In genomic region chr7:116307099-116307870, GRCm38 (mm10) we compare ENCODE assay signal across 8 mouse cellular contexts. TPM values are rescaled to one million over a fixed set of nuclear protein-coding genes. Genes with fewer than 3 reads are reported as not detected.
DNase-seq lines count a peak whose midpoint lies in the region; ATAC-seq and TF ChIP-seq lines count a peak whose summit lies in the region.

No protein-coding gene starts in this region.

- no peak for TF ChIP-seq CTCF in E14TG2a.4 (conservative IDR thresholded peaks at IDR 0.05; ENCODE audit: low read length)
- TF ChIP-seq CTCF in kidney, adult 2 months (conservative IDR thresholded peaks at IDR 0.05; ENCODE audit: insufficient read depth, insufficient read length, low read depth, low read length), result no peak
- TF ChIP-seq CTCF in liver, embryonic 14.5 days (IDR thresholded peaks at IDR 0.05; ENCODE audit: low read depth), result no peak

- peak overlapping the region; percentile 97 for H3K4me3 ChIP-seq in E14TG2a.4 (replicated peaks; ENCODE audit: low read length)
- peak overlapping the region; percentile 66 for H3K4me3 ChIP-seq in embryonic facial prominence, embryonic 13.5 days
- H3K4me3 ChIP-seq in kidney, adult 2 months (ENCODE audit: insufficient read depth, low read depth, low read length), result peak overlapping the region; percentile 95
- H3K4me3 ChIP-seq in liver, embryonic 14.5 days (ENCODE audit: insufficient read depth in 1 of 2, low read depth in 2 of 2, low read length in 2 of 2), result peak overlapping the region; percentile 66 to 67
- peak overlapping the region; percentile 71 for H3K4me3 ChIP-seq in neural tube, embryonic 13.5 days

- H3K9ac ChIP-seq in embryonic facial prominence, embryonic 13.5 days, result peak overlapping the region; percentile 66
- no peak overlapping the region; the same call in 1 of the 2 replicates for H3K9ac ChIP-seq in liver, embryonic 14.5 days (replicated peaks)
- peak overlapping the region; percentile 71 for H3K9ac ChIP-seq in neural tube, embryonic 13.5 days

- ATAC-seq in embryonic facial prominence, embryonic 13.5 days (ENCODE audit: insufficient number of reproducible peaks, insufficient read depth, low FRiP score, low TSS enrichment, low read depth), result peak; percentile 71
- peak; percentile 67 for ATAC-seq in liver, embryonic 14.5 days (ENCODE audit: insufficient read depth)
- ATAC-seq in neural tube, embryonic 13.5 days (ENCODE audit: low read depth), result peak; percentile 86

- H3K4me1 ChIP-seq in E14TG2a.4 (replicated peaks; ENCODE audit: low read depth, low read length), result peaks cover 40% of the 10 kb centered on the region
- peaks cover 26% of the 10 kb centered on the region for H3K4me1 ChIP-seq in embryonic facial prominence, embryonic 13.5 days
- peaks cover 19% of the 10 kb centered on the region for H3K4me1 ChIP-seq in kidney, adult 2 months (ENCODE audit: control insufficient read depth, insufficient read depth, low read length)
- H3K4me1 ChIP-seq in liver, embryonic 14.5 days (replicated peaks; ENCODE audit: control insufficient read depth in 2 of 2, insufficient read depth in 2 of 2, low read length in 1 of 2), result peaks cover 4 to 5% of the 10 kb centered on the region in 2 experiments; a peak in 1 of 4 replicates
- peaks cover 31% of the 10 kb centered on the region for H3K4me1 ChIP-seq in neural tube, embryonic 13.5 days (replicated peaks)

- H3K9me3 ChIP-seq in E14TG2a.4 (ENCODE audit: low read length), result no peaks in the 10 kb centered on the region
- H3K9me3 ChIP-seq in embryonic facial prominence, embryonic 13.5 days, result no peaks in the 10 kb centered on the region
- H3K9me3 ChIP-seq in liver, embryonic 14.5 days (ENCODE audit: control insufficient read depth, low read length), result no peaks in the 10 kb centered on the region
- no peaks in the 10 kb centered on the region for H3K9me3 ChIP-seq in neural tube, embryonic 13.5 days

- peak overlapping the region; percentile 100 for H3K4me2 ChIP-seq in embryonic facial prominence, embryonic 13.5 days
- H3K4me2 ChIP-seq in liver, embryonic 14.5 days (ENCODE audit: low read depth), result peak overlapping the region; percentile 91
- H3K4me2 ChIP-seq in neural tube, embryonic 13.5 days, result peak overlapping the region; percentile 100

- peak; percentile 83 for DNase-seq in adrenal gland, postnatal 25 days
- DNase-seq in heart, adult 8-10 months (ENCODE audit: low spot score), result peak; percentile 41
- peak; percentile 93 for DNase-seq in kidney, adult 2 months
- peak in 2 of 3 experiments; percentile 51 for DNase-seq in liver, embryonic 14.5 days (ENCODE audit: low read depth in 3 of 3, low spot score in 3 of 3)
- DNase-seq in urinary bladder, adult 2 months (ENCODE audit: low spot score), result peak; percentile 63

- peak overlapping the region; percentile 48 for H3K27ac ChIP-seq in embryonic facial prominence, embryonic 13.5 days
- H3K27ac ChIP-seq in kidney, adult 2 months (ENCODE audit: insufficient read depth, low read depth, low read length), result peak overlapping the region; percentile 96
- H3K27ac ChIP-seq in liver, embryonic 14.5 days, result no peak overlapping the region
- peak overlapping the region; percentile 53; the same call in 1 of the 2 replicates for H3K27ac ChIP-seq in neural tube, embryonic 13.5 days (replicated peaks)

- H3K27me3 ChIP-seq in E14TG2a.4 (ENCODE audit: insufficient read depth, low read length), result no peaks in the 10 kb centered on the region
- H3K27me3 ChIP-seq in embryonic facial prominence, embryonic 13.5 days, result peaks cover 42% of the 10 kb centered on the region
- no peaks in the 10 kb centered on the region for H3K27me3 ChIP-seq in kidney, adult 2 months (replicated peaks; ENCODE audit: control insufficient read depth, insufficient read depth, low read length)
- peaks cover 28% of the 10 kb centered on the region for H3K27me3 ChIP-seq in liver, embryonic 14.5 days (ENCODE audit: control insufficient read depth, insufficient read depth, low read length)
- peaks cover 20% of the 10 kb centered on the region for H3K27me3 ChIP-seq in neural tube, embryonic 13.5 days

- no peak for TF ChIP-seq EP300 in liver, embryonic 14.5 days (IDR thresholded peaks at IDR 0.05; ENCODE audit: low read depth)

- no peak for TF ChIP-seq POLR2A in kidney, adult 2 months (IDR thresholded peaks at IDR 0.05; ENCODE audit: low read depth, low read length)

- WGBS in embryonic facial prominence, embryonic 13.5 days, result under 1% methylated on average over 63 of the region's 63 CpGs
- WGBS in kidney, adult 2 months, result 2% methylated on average over 62 of the region's 63 CpGs
- under 1% methylated on average over 62 of the region's 63 CpGs for WGBS in liver, embryonic 14.5 days (ENCODE audit: insufficient replicate concordance)
- under 1% methylated on average over 63 of the region's 63 CpGs for WGBS in neural tube, embryonic 13.5 days

- H3K36me3 ChIP-seq in E14TG2a.4 (ENCODE audit: insufficient read depth, low read length), result peaks cover 13% of the 10 kb centered on the region
- H3K36me3 ChIP-seq in embryonic facial prominence, embryonic 13.5 days, result no peaks in the 10 kb centered on the region
- no peaks in the 10 kb centered on the region for H3K36me3 ChIP-seq in kidney, adult 2 months (ENCODE audit: control insufficient read depth, insufficient read depth, low read length)
- no peaks in the 10 kb centered on the region for H3K36me3 ChIP-seq in liver, embryonic 14.5 days (replicated peaks; ENCODE audit: control insufficient read depth, insufficient read depth, low read depth)
- no peaks in the 10 kb centered on the region for H3K36me3 ChIP-seq in neural tube, embryonic 13.5 days

RNA-seq across cellular contexts. Expression of gene Plekha7, which starts 0.9 kb away (rescaled TPM):
- total RNA-seq in adrenal gland, postnatal 25 days (2021), result 16.9 and 28.0 TPM in 2 replicates
- polyA plus RNA-seq in embryonic facial prominence, embryonic 13.5 days (2015; fragmentation: Nextera tagmentation; extraction: Ambion mirVana), result 10.9 and 11.0 TPM in 2 replicates
- total RNA-seq in heart, adult 8-10 months (2022), result 1 to 10 TPM; 4.2 to 9.8 (median 6.5) TPM
- 29.5 and 33.6 TPM in 2 replicates for polyA plus RNA-seq in kidney, adult 2 months (2012; rRNA removed)
- polyA plus RNA-seq in liver, embryonic 14.5 days (2012; rRNA removed), result 2.0 and 2.1 TPM in 2 replicates
- 1.3 and 1.5 TPM in 2 replicates for polyA plus RNA-seq in liver, embryonic 14.5 days (2014; fragmentation: Nextera tagmentation; extraction: Ambion mirVana)
- 6.7 and 7.9 TPM in 2 replicates for polyA plus RNA-seq in neural tube, embryonic 13.5 days (2015; fragmentation: Nextera tagmentation; extraction: Ambion mirVana)
- polyA plus RNA-seq in urinary bladder, adult 2 months (2012; rRNA removed), result 18.4 and 21.4 TPM in 2 replicates

RNA-seq across cellular contexts. Expression of gene Rps13, which starts 26.7 kb away (rescaled TPM):
- 351 and 444 TPM in 2 replicates for total RNA-seq in adrenal gland, postnatal 25 days (2021)
- 845 and 970 TPM in 2 replicates for polyA plus RNA-seq in embryonic facial prominence, embryonic 13.5 days (2015; fragmentation: Nextera tagmentation; extraction: Ambion mirVana)
- total RNA-seq in heart, adult 8-10 months (2022), result 100 to 1,000 TPM; 323 to 407 (median 359) TPM
- 145 and 243 TPM in 2 replicates for polyA plus RNA-seq in kidney, adult 2 months (2012; rRNA removed)
- polyA plus RNA-seq in liver, embryonic 14.5 days (2012; rRNA removed), result 336 and 671 TPM in 2 replicates
- polyA plus RNA-seq in liver, embryonic 14.5 days (2014; fragmentation: Nextera tagmentation; extraction: Ambion mirVana), result 554 and 561 TPM in 2 replicates
- 578 and 606 TPM in 2 replicates for polyA plus RNA-seq in neural tube, embryonic 13.5 days (2015; fragmentation: Nextera tagmentation; extraction: Ambion mirVana)
- 1,159 and 1,205 TPM in 2 replicates for polyA plus RNA-seq in urinary bladder, adult 2 months (2012; rRNA removed)

Comparison
In these comparisons a context has a peak if more than half of its experiments do, and no peak if none do; other contexts are left out.
1. DNase-seq: peak in every context shown above with its lines; median percentile 93 in kidney, adult 2 months; 83 in adrenal gland, postnatal 25 days; 63 in urinary bladder, adult 2 months; 51 in liver, embryonic 14.5 days; 41 in heart, adult 8-10 months.